Mouse (Mus musculus) G1E (cell line): ENCODE measurements around the gene Megf8. TPM values are rescaled to one million over a fixed set of nuclear protein-coding genes. Genes with fewer than 3 reads are reported as not detected.

Source experiments
- ATAC-seq: 2 replicates; pipeline ENCODE4 v1.8.0; 2016; ENCODE audit warnings: mild to moderate bottlenecking; ENCODE audit not compliant: insufficient number of reproducible peaks, poor library complexity, low FRiP score, severe bottlenecking; ENCODE audit errors: extremely low read depth
- DNase-seq: peaks from one replicate; pipeline ENCODE4 v3.0.0; 2012; ENCODE audit warnings: low spot score
- H3K27me3 ChIP-seq: 2 replicates; pipeline ENCODE4 v1.6.1; 2012; ENCODE audit warnings: mild to moderate bottlenecking, low read length, inconsistent platforms; ENCODE audit not compliant: insufficient read depth
- H3K36me3 ChIP-seq: replicated peaks from 2 replicates; pipeline ENCODE3; 2012; ENCODE audit warnings: mild to moderate bottlenecking, inconsistent platforms
- H3K4me1 ChIP-seq: 2 replicates; pipeline ENCODE4 v1.6.1; 2012; ENCODE audit warnings: low read depth, low read length, inconsistent platforms, mixed read lengths; ENCODE audit not compliant: insufficient read depth
- H3K4me3 ChIP-seq: 2 replicates; pipeline ENCODE4 v1.5.1; 2012; ENCODE audit warnings: low read depth, mild to moderate bottlenecking, inconsistent platforms, low read length, moderate library complexity, mixed read lengths
- H3K9me3 ChIP-seq: replicated peaks from 2 replicates; pipeline ENCODE4 v1.6.1; 2012; ENCODE audit warnings: inconsistent platforms
- CTCF ChIP-seq: IDR thresholded peaks from 2 replicates; pipeline ENCODE4 v1.5.1; 2012; ENCODE audit warnings: low read depth, low read length, inconsistent platforms, mixed read lengths
- GATA1 ChIP-seq: IDR thresholded peaks from 2 replicates; pipeline ENCODE4 v1.6.1; 2012; ENCODE audit warnings: borderline replicate concordance, low read length, inconsistent platforms, mixed read lengths
- GATA2 ChIP-seq: IDR thresholded peaks from 2 replicates; pipeline ENCODE4 v1.6.1; 2012; ENCODE audit warnings: low read depth, low read length, inconsistent platforms, borderline replicate concordance
- POLR2AphosphoS5 ChIP-seq: IDR thresholded peaks from 2 replicates; pipeline ENCODE4 v1.6.1; 2012; ENCODE audit warnings: low read depth, low read length, inconsistent platforms; ENCODE audit not compliant: insufficient replicate concordance
- TAL1 ChIP-seq: conservative IDR thresholded peaks from 2 replicates; pipeline ENCODE4 v1.6.1; 2012; ENCODE audit warnings: low read depth, low read length, inconsistent platforms, mixed read lengths
- polyA plus RNA-seq: library from polyadenylated mRNA; stranded (reverse); fragments of >175 nt; gene quantifications from 2 replicates; pipeline ENCODE4 v1.2.3, GENCODE M21; 2012
- total RNA-seq, 2 experiments: library from RNA; stranded (forward) in 1 of 2; stranded (reverse) in 1 of 2; fragments of 200-1000 nt in 1 of 2; fragments of >200 nt in 1 of 2; fragmentation: Nextera tagmentation in 1 of 2; gene quantifications; 2 replicates each; pipeline ENCODE4 v1.2.3; 2014 to 2017

Gene Megf8
- total and polyA plus RNA-seq, 3 experiments: 6.3 to 24.4 (median 14.3) TPM

GRCm38 (mm10) chr7:25274996-25275395, 42.0 kb upstream of the Megf8 start:
- peaks cover 72% of the 10 kb centered on the region for H3K36me3 ChIP-seq
- H3K9me3 ChIP-seq: no peaks in the 10 kb centered on the region
- H3K4me1 ChIP-seq: peaks cover 97% of the 10 kb centered on the region
- peak overlapping the region; percentile 39; the same call in 1 of the 2 replicates for H3K4me3 ChIP-seq
- DNase-seq (no peak), ATAC-seq (no peak)
- TF ChIP-seq GATA1: no peak
- H3K27me3 ChIP-seq: no peaks in the 10 kb centered on the region

GRCm38 (mm10) chr7:25275555-25276298, 41.2 kb upstream of the Megf8 start:
- no peak for DNase-seq
- peaks cover 97% of the 10 kb centered on the region for H3K4me1 ChIP-seq
- no peaks in the 10 kb centered on the region for H3K27me3 ChIP-seq
- TF ChIP-seq CTCF (no peak), TAL1 (no peak), GATA1 (no peak), GATA2 (no peak), POLR2AphosphoS5 (no peak)
- peaks cover 68% of the 10 kb centered on the region for H3K36me3 ChIP-seq
- H3K4me3 ChIP-seq: peak overlapping the region; percentile 61; the same call in 1 of the 2 replicates
- ATAC-seq: no peak
- no peaks in the 10 kb centered on the region for H3K9me3 ChIP-seq

GRCm38 (mm10) chr7:25277405-25277804, 39.6 kb upstream of the Megf8 start:
- DNase-seq (no peak), ATAC-seq (no peak)
- H3K36me3 ChIP-seq: peaks cover 52% of the 10 kb centered on the region
- H3K4me1 ChIP-seq: peaks cover 90% of the 10 kb centered on the region
- H3K4me3 ChIP-seq: peak overlapping the region; percentile 75; the same call in 1 of the 2 replicates
- TF ChIP-seq POLR2AphosphoS5 (no peak), GATA2 (no peak), CTCF (no peak), TAL1 (no peak), GATA1 (no peak)
- no peaks in the 10 kb centered on the region for H3K27me3 ChIP-seq
- no peaks in the 10 kb centered on the region for H3K9me3 ChIP-seq

GRCm38 (mm10) chr7:25277998-25278340, 39.0 kb upstream of the Megf8 start:
- DNase-seq: no peak
- H3K27me3 ChIP-seq: no peaks in the 10 kb centered on the region
- H3K9me3 ChIP-seq: no peaks in the 10 kb centered on the region
- peak overlapping the region; percentile 75 for H3K4me3 ChIP-seq
- H3K36me3 ChIP-seq: peaks cover 46% of the 10 kb centered on the region
- H3K4me1 ChIP-seq: peaks cover 88% of the 10 kb centered on the region
- no peak for ATAC-seq
- TF ChIP-seq TAL1 (no peak), CTCF (0 out of 2 replicates have a peak, but pooled peaks have one; percentile 14), GATA2 (no peak), GATA1 (no peak), POLR2AphosphoS5 (no peak)

- no peak for TF ChIP-seq POLR2AphosphoS5
- TF ChIP-seq GATA1: no peak
- peaks cover 88% of the 10 kb centered on the region for H3K4me1 ChIP-seq
- DNase-seq (peak; percentile 90), ATAC-seq (peak; percentile 56)
- no peaks in the 10 kb centered on the region for H3K9me3 ChIP-seq
- peaks cover 41% of the 10 kb centered on the region for H3K36me3 ChIP-seq
- H3K4me3 ChIP-seq: peak overlapping the region; percentile 75
- H3K27me3 ChIP-seq: no peaks in the 10 kb centered on the region
Observed at GRCm38 (mm10) chr7:25278341-25279075, 38.5 kb upstream of the Megf8 start.

- H3K27me3 ChIP-seq: no peaks in the 10 kb centered on the region
- H3K36me3 ChIP-seq: peaks cover 39% of the 10 kb centered on the region
- DNase-seq: no peak
- TF ChIP-seq GATA1 (no peak), TAL1 (no peak), POLR2AphosphoS5 (no peak), GATA2 (no peak), CTCF (no peak)
- peak overlapping the region; percentile 75 for H3K4me3 ChIP-seq
- peaks cover 88% of the 10 kb centered on the region for H3K4me1 ChIP-seq
- ATAC-seq: no peak
- no peaks in the 10 kb centered on the region for H3K9me3 ChIP-seq
Observed at GRCm38 (mm10) chr7:25279076-25279860, 37.7 kb upstream of the Megf8 start.
